ENCODE assay signal across 25 mouse cellular contexts in the genomic region with DNA sequence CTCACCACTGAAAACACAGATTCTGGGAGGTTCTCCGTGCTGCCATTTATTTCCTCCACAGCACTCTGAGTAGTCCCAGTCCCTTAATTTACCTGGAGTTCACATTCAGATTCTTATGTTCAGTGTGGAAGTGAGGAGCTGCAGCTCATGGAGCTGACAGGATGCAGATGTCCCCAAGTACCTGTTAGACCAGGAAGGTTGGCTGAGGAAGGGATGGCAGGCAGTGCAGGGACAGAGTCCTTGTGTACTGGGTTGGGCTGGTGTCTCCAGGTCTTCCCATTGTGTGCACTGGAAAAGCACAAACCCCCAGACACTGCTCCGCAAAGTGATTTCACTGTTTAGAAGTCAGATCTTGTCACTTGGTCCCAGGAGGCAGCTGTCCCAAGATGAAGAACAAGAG. TPM values are rescaled to one million over a fixed set of nuclear protein-coding genes. Genes with fewer than 3 reads are reported as not detected.
A peak's percentile ranks its signal among the peaks of the same experiment; 100 is the strongest.
DNase-seq lines count a peak whose midpoint lies in the region; ATAC-seq lines count a peak whose summit lies in the region.
"Had no signal": no experiment of that assay in that cellular context is flagged by ENCODE, and none has a peak within 500 bp of the region (broad histone marks: within the 10 kb centered on the region; RNA-seq: fewer than 3 reads in every experiment).

No protein-coding gene starts in this region.

- no peaks in the 10 kb centered on the region for H3K36me3 ChIP-seq in heart, embryonic 10.5 days
- no peaks in the 10 kb centered on the region for H3K36me3 ChIP-seq in heart, embryonic 11.5 days (ENCODE audit: control insufficient read depth, insufficient read depth, low read length)
- H3K36me3 ChIP-seq: embryonic facial prominence, embryonic 10.5 days; embryonic facial prominence, embryonic 12.5 days; forebrain, embryonic 12.5 days; G1E had no signal

- H3K27me3 ChIP-seq in heart, embryonic 10.5 days (ENCODE audit: insufficient read depth, poor library complexity, severe bottlenecking) = peaks cover 84% of the 10 kb centered on the region
- H3K27me3 ChIP-seq in heart, embryonic 11.5 days (ENCODE audit: control insufficient read depth, insufficient read depth, low read length) = peaks cover 69% of the 10 kb centered on the region

- no peak overlapping the region for H3K4me3 ChIP-seq in heart, embryonic 10.5 days
- no peak overlapping the region for H3K4me3 ChIP-seq in heart, embryonic 11.5 days (ENCODE audit: low read depth, low read length)
- H3K4me3 ChIP-seq: embryonic facial prominence, embryonic 10.5 days; embryonic facial prominence, embryonic 12.5 days; forebrain, embryonic 12.5 days had no signal

- H3K9ac ChIP-seq in heart, embryonic 11.5 days (ENCODE audit: low read depth, low read length) = no peak overlapping the region
- H3K9ac ChIP-seq: embryonic facial prominence, embryonic 12.5 days; forebrain, embryonic 12.5 days; forebrain, postnatal 0 days had no signal

- no peaks in the 10 kb centered on the region for H3K9me3 ChIP-seq in heart, embryonic 10.5 days
- no peaks in the 10 kb centered on the region for H3K9me3 ChIP-seq in heart, embryonic 11.5 days (replicated peaks; ENCODE audit: control insufficient read depth, low read length)
- H3K9me3 ChIP-seq: embryonic facial prominence, embryonic 10.5 days; embryonic facial prominence, embryonic 12.5 days; forebrain, embryonic 12.5 days; G1E had no signal

- H3K4me2 ChIP-seq in heart, embryonic 11.5 days = no peak overlapping the region
- H3K4me2 ChIP-seq: embryonic facial prominence, embryonic 12.5 days; forebrain, embryonic 12.5 days had no signal

- ATAC-seq in heart, embryonic 11.5 days (replicated peaks; ENCODE audit: insufficient number of reproducible peaks, low FRiP score, low TSS enrichment) = no peak
- ATAC-seq: activated CD4-positive, CD25-positive, alpha-beta regulatory T cell, adult 4 months; CD4-positive, CD25-positive, alpha-beta regulatory T cell, adult 4 months; forebrain, embryonic 14.5 days; forebrain, postnatal 0 days; Patski had no signal

- DNase-seq in heart, embryonic 10.5 days (ENCODE audit: low spot score) = peak; percentile 72
- peak; percentile 4 for DNase-seq in thymus, postnatal 4 days
- no peak for DNase-seq in thymus, postnatal 25 days
- DNase-seq in right cerebral cortex, postnatal 4 days = no peak
- DNase-seq: adrenal gland, adult 8-10 months; adrenal gland, postnatal 14 days; adrenal gland, postnatal 36 days; B cell, adult 2 months; cerebellum, adult 11-12 months; cerebellum, adult 2 months; cerebellum, adult 9-10 months; cerebellum, postnatal 10 days; cerebellum, postnatal 25 days; forebrain, postnatal 0 days had no signal

- peaks cover 9% of the 10 kb centered on the region for H3K4me1 ChIP-seq in heart, embryonic 10.5 days
- peaks cover 5% of the 10 kb centered on the region; the same call in 1 of the 2 replicates for H3K4me1 ChIP-seq in heart, embryonic 11.5 days (ENCODE audit: control insufficient read depth, insufficient read depth, low read length)

- WGBS in heart, embryonic 10.5 days = 86% methylated on average over 2 of the region's 2 CpGs
- 81% methylated on average over 2 of the region's 2 CpGs for WGBS in heart, embryonic 11.5 days (ENCODE audit: insufficient replicate concordance)

- H3K27ac ChIP-seq in heart, embryonic 10.5 days = no peak overlapping the region
- no peak overlapping the region for H3K27ac ChIP-seq in heart, embryonic 11.5 days (ENCODE audit: low read depth, low read length)
- H3K27ac ChIP-seq: embryonic facial prominence, embryonic 10.5 days; embryonic facial prominence, embryonic 12.5 days; forebrain, embryonic 12.5 days had no signal

RNA-seq across cellular contexts. Expression of gene H2-T3, which starts 11.8 kb away (rescaled TPM):
- polyA plus RNA-seq in heart, embryonic 10.5 days (2016; fragmentation: Nextera tagmentation; extraction: Ambion mirVana) = not detected in 2 replicates
- not detected in 2 replicates for polyA plus RNA-seq in heart, embryonic 11.5 days (2014; fragmentation: Nextera tagmentation; extraction: Ambion mirVana)
- polyA plus RNA-seq: cerebellum, adult 2 months; cortical plate, adult 2 months; embryonic facial prominence, embryonic 10.5 days; embryonic facial prominence, embryonic 12.5 days; embryonic facial prominence, embryonic 14.5 days; forebrain, embryonic 12.5 days; forebrain, embryonic 14.5 days; forebrain, postnatal 0 days; G1E; Patski had no signal

RNA-seq across cellular contexts. Expression of gene Gm8909, which starts 33.5 kb away (rescaled TPM):
- 0.40 TPM in 1 of 2 replicates, not detected in the other for polyA plus RNA-seq in heart, embryonic 10.5 days (2016; fragmentation: Nextera tagmentation; extraction: Ambion mirVana)
- polyA plus RNA-seq in heart, embryonic 11.5 days (2014; fragmentation: Nextera tagmentation; extraction: Ambion mirVana) = not detected in 2 replicates
- polyA plus RNA-seq: cerebellum, adult 2 months; cortical plate, adult 2 months; embryonic facial prominence, embryonic 10.5 days; embryonic facial prominence, embryonic 12.5 days; embryonic facial prominence, embryonic 14.5 days; forebrain, embryonic 12.5 days; forebrain, embryonic 14.5 days; forebrain, postnatal 0 days; G1E; Patski had no signal

RNA-seq across cellular contexts. Expression of gene Rpp21, which starts 56.0 kb away (rescaled TPM):
- polyA plus RNA-seq in heart, embryonic 10.5 days (2016; fragmentation: Nextera tagmentation; extraction: Ambion mirVana) = 106 and 108 TPM in 2 replicates
- polyA plus RNA-seq in heart, embryonic 11.5 days (2014; fragmentation: Nextera tagmentation; extraction: Ambion mirVana) = 97.9 and 100 TPM in 2 replicates

Comparison
In these comparisons a context has a peak if more than half of its experiments do, and no peak if none do; other contexts are left out.
1. DNase-seq: peak in heart, embryonic 10.5 days (single experiment) and thymus, postnatal 4 days (single experiment); none in thymus, postnatal 25 days (single experiment) and right cerebral cortex, postnatal 4 days (single experiment).